Mouse (Mus musculus) thymus, adult 18-20 months (tissue): Measurements from ENCODE around the gene Keap1.
A peak's percentile ranks its signal among the peaks of the same experiment; 100 is the strongest.

Source experiments
- DNase-seq, 2 experiments: peaks; one replicate each; pipeline ENCODE4 v3.0.0; 2022; ENCODE audit warnings: mixed read lengths in 2 of 2

Keap1 gene

GRCm38 (mm10) chr9:21194787-21195493 is 44.2 kb downstream of the Keap1 start:
- DNase-seq = no peak

GRCm38 (mm10) chr9:21193786-21194185 is 45.4 kb downstream of the Keap1 start:
- no peak for DNase-seq

- DNase-seq = no peak
Observed at GRCm38 (mm10) chr9:21190670-21191069, 48.5 kb downstream of the Keap1 start.

GRCm38 (mm10) chr9:21189905-21190304 is 49.3 kb downstream of the Keap1 start:
- DNase-seq = no peak

- no peak for DNase-seq
Observed at GRCm38 (mm10) chr9:21185436-21185835, 53.7 kb downstream of the Keap1 start.

- DNase-seq = no peak
Observed at GRCm38 (mm10) chr9:21184733-21185132, 54.4 kb downstream of the Keap1 start.

- DNase-seq = peak; percentile 43 to 45
Observed at GRCm38 (mm10) chr9:21183905-21184413, 55.2 kb downstream of the Keap1 start.

GRCm38 (mm10) chr9:21183421-21183820 is 55.7 kb downstream of the Keap1 start:
- no peak for DNase-seq

GRCm38 (mm10) chr9:21181421-21182220 is 57.5 kb downstream of the Keap1 start:
- DNase-seq = no peak

- DNase-seq = no peak
Observed at GRCm38 (mm10) chr9:21180841-21181240, 58.3 kb downstream of the Keap1 start.

GRCm38 (mm10) chr9:21180402-21180801 is 58.8 kb downstream of the Keap1 start:
- DNase-seq = no peak
